Mouse (Mus musculus) right cerebral cortex, adult 2 months (tissue): ENCODE measurements at regions not wholly inside any gene's neighbourhood (a gene's known extent, or its start where the extent isn't known, plus 50 kb on each side); places are given as distances from the start of the nearest gene placed in this dataset.
A peak's percentile ranks its signal among the peaks of the same experiment; 100 is the strongest.

ENCODE experiments used
- DNase-seq, 2 experiments: peaks; one replicate each; pipeline ENCODE4 v3.0.0; 2021 to 2022; ENCODE audit warnings: low spot score in 2 of 2

DNA sequence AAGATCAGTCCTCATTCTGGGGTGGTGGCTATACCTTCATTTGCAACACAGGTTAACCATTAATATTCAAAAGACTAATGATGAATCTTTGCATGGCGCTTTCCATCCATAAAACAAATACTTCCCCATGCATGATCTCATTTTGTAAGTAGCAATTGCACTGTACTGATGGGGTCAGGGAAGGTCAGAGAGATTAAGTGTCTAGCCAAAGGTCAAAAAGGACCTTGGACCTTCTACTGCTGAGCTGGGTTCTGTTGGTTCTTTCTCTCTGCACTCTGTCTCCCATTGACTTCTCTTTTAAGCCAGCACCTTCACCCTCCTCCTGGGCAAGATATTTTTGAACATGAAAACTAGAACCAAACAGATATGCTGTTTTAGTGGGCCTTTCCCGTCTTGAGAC is 161.9 kb upstream of the Bcl6 start:
- no peak for DNase-seq

GRCm38 (mm10) chr16:24149441-24149840 is 160.8 kb upstream of the Bcl6 start:
- peak in 1 of 2 experiments; percentile 16 for DNase-seq

- no peak for DNase-seq
These were observed 155.2 kb upstream of the Bcl6 start for GRCm38 (mm10) chr16:24143894-24144293.

GRCm38 (mm10) chr16:24142915-24143541 is 154.4 kb upstream of the Bcl6 start:
- no peak for DNase-seq

DNA sequence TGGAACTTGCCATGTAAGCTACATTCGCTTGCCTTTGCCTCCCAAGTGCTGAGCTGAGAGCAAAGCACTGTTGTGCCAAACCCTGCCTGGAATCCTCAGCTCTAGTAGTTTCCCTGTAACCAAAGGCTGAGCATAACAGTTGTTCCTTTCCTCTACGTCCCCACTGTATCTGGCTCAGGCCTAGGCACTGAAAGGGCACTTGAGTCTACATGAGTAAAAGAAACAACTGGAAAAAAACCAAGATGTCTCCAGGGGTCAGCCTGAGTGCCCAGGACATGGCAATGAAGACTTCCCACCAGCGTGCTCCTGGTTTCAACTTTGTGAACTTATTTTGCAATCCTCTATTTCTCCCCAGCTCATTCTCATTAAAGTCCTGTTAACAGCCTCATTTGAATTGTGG is 150.5 kb upstream of the Bcl6 start:
- no peak for DNase-seq

- DNase-seq, result no peak
These were observed 148.8 kb upstream of the Bcl6 start for GRCm38 (mm10) chr16:24137266-24138033.

- DNase-seq, result no peak
These were observed 148.0 kb upstream of the Bcl6 start for GRCm38 (mm10) chr16:24136483-24137148.

GRCm38 (mm10) chr16:24135841-24136240 is 147.2 kb upstream of the Bcl6 start:
- DNase-seq, result no peak

- DNase-seq, result no peak
These were observed 146.7 kb upstream of the Bcl6 start for GRCm38 (mm10) chr16:24135351-24135750.

DNA sequence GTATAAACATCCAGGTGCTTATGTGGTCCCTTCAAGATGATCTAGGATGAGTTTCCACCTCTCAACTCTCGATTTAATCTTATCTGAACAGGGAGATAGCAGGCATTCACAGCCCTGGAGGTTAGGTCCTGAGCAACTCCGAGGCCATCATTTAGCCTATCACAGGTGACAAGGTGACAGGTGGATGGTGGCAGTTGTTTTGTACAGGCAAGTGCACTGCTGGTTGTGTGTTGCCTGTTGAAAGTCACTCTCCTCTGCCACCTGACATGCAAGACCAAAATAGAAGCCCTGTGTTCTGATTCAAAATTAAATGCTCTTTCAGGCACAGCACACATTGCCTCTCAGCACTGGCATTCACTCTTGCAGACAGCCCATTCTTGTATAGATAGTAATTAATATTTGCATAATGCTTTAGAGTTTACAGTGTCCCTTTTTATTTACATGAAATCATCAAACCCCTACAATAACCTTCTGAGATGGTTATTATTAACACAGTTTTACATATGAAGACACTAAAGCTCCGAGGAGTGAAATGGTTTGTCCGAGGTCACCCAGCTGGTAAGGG is 145.9 kb upstream of the Bcl6 start:
- no peak for DNase-seq

DNA sequence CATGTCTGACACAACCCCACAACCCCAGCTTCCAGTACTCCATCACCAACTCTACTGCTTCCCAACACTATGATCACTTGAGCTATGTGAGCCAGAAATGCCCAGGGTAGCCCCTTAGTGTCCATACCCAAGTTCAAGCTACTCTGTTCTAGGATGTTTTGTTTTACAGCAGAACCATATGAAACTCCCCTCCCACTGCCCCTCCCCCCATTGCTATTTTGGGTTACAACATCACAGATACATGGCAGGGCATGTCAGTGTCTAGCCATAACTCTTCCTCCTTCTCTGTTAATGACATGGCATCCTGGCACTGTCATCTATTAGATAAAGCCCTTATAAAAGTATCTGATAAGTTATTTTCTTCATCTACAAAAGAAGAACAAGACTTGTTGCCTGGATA is 142.0 kb upstream of the Bcl6 start:
- no peak for DNase-seq

DNA sequence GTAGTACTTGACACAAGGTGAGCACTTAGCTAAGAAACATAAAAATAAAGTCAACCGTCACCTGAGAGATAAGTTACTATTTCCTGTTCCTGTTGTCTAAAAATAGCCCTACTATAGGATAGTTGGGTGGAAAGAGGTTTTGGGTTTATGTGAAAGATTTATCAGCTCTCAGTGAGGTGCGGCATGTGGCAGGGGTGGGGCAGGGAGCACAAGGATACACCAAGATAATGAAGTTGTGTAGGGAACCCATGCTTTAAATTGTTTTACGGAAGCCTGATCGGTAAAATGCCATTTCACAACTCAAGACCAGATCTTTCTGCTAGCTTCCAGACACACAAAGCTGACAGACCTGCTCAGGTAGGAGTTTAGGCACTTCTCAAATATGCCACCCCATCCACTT is 141.0 kb upstream of the Bcl6 start:
- DNase-seq, result no peak

DNA sequence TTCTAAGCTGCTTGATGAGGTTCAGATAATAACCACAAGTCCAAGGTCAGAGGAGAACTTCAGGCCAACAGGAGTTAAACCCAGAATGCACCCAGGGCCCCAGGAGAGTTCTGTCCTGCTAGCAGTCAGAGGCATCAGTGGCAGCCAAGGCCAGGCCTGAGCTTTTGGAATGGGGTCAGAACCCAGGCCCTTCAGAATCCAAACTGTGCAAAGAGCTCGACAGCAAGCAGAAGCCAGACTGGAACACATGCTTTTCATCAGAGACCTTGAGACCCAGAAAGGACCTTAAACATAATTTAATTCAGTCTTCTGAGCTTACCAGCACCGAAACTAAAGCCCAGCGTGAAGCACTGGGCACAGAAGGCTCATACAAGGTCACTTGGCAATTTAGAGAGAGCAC is 139.9 kb upstream of the Bcl6 start:
- DNase-seq, result no peak

GRCm38 (mm10) chr16:24124766-24125165 is 136.1 kb upstream of the Bcl6 start:
- DNase-seq, result no peak

- no peak for DNase-seq
These were observed 135.4 kb upstream of the Bcl6 start for GRCm38 (mm10) chr16:24124083-24124482.

GRCm38 (mm10) chr16:24121633-24122032 is 133.0 kb upstream of the Bcl6 start:
- no peak for DNase-seq

DNA sequence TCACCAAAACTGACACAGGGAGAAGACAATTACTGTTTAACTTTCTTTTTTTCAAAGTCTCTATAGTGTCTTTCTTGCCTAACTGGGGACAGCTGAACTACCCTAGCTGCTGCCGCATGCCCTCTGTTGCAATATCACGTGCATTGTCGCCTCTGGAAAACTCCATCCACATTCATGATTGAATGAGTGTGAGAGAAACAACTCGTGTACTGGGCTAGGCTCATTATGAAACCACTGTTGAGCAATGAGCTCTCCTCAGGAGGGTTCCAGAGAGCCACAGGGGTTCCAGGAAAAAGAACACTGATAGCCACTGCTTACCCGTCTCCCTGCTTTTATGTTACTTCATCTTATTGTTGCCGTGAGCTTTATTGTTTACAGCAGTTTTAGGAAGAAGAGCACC is 132.2 kb upstream of the Bcl6 start:
- no peak for DNase-seq

DNA sequence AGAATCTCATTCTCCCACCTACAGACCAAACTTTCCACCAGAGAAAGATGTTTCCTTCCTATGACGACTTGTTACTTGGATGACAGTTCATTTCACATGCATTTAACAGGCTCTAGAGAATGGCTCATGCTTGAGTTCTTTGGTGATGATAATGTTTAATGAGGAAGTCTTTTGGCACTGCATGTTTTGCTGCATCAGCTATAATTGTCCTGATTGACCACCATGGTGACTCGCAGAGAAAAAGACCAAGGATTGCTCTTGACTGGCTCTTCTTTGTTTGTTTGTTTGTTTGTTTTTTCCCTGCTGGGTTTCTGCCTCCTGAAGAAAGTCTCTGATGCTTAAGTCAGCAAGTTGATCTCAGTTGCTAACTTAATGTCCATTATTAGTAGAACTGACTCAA is 129.8 kb upstream of the Bcl6 start:
- no peak for DNase-seq

DNA sequence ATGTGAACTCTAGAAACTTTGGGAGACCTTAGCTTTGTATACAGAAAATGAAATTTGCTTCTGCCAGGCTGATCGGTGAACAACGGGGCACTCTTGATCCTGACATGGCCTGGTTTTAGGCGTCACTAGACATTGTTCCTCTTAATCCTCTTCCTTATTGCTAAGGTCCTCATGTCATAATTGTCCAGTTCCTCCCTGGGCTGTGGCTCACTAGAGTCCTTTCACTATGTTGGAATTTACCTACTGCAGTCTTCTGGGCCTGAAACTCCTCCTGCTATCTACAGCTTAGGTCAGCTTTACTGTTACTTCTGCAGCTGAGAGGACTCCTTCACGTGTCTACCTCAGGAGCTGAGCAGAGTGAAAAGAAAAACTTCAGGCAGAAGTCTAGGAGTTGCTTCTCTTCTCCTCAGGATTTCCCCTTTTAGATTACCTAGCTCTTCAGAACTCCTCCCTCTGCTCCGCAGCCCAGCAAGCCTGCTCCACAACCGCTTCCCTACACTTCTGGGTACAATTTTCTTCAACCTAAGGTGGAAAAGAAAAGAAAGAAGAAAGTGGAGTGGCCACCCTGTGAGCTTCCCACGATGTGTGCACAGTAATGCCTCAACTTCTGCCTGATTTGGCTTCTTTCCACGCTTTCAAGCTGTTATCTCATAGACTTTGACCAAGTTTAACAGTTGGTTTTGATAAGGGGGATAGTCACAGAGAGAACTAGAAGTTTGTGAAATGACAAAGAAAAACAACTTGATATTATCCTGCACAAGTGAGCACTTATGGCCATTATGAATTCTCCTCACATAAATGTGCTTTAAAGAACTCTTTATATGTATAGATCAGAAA is 114.4 kb upstream of the Bcl6 start:
- no peak for DNase-seq

GRCm38 (mm10) chr16:24097596-24097995 is 108.9 kb upstream of the Bcl6 start:
- no peak for DNase-seq

DNA sequence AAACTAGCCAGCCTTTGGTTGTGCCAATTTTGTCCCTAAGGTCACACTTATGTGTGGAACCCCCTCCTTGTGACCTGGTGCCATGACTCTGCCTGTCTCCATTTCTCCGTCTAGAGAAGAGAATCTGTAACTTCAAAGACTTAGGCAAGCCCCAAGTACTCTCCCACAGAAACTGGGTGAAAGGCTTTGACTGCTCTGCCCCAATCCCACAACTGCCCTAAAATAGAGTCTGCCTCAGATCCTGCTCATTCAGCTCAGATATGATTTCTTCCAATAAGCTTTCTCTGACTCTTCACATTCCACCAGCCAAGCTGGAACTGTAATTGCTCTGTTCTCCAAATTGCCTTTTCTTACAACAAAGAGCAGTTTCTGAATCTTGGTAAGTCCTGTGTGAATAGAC is 107.4 kb upstream of the Bcl6 start:
- DNase-seq, result no peak

DNA sequence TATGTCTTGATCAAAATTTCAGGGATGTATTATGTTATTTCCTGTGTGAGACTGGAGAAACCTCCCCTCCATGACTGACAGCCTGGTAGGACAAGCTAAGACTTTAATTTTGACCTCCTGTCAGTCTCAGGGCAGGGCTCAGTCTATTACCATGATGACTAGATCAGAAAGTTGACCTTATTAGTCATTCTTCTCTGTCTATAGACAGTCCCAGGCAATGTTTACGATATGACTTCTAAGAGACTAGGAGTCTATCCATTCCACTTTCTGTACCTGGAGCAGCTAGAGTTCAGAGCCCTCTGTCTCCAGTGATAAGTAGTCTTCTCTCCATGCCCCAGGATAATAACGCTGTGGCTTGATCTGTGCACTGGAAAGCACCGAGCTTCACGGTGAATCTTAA is 107.0 kb upstream of the Bcl6 start:
- DNase-seq, result no peak
